Mouse (Mus musculus): ENCODE measurements around the gene Ccnl1. TPM values are rescaled to one million over a fixed set of nuclear protein-coding genes. Genes with fewer than 3 reads are reported as not detected.

The Ccnl1 gene
- polyA plus RNA-seq, 1 experiment from 2014 or later = 85.9 TPM

GRCm38 (mm10) chr3:65928614-65929272 lies 29.3 kb downstream of the Ccnl1 start:
- Histone ChIP-seq H3K4me1 (peaks cover 23% of the 10 kb centered on the region), H3K36me3 (no peaks in the 10 kb centered on the region), H3K27ac (peak overlapping the region; percentile 86), H3K4me3 (peak overlapping the region; percentile 51), H3K9me3 (no peaks in the 10 kb centered on the region), H3K27me3 (ENCODE audit: insufficient read depth, poor library complexity, severe bottlenecking) (no peaks in the 10 kb centered on the region)
- DNase-seq (ENCODE audit: low spot score) = peak; percentile 58
- 42% methylated on average over 4 of the region's 4 CpGs for WGBS

GRCm38 (mm10) chr3:65927685-65928084 lies 30.4 kb downstream of the Ccnl1 start:
- Histone ChIP-seq H3K4me1 (peaks cover 23% of the 10 kb centered on the region), H3K27me3 (ENCODE audit: insufficient read depth, poor library complexity, severe bottlenecking) (no peaks in the 10 kb centered on the region), H3K36me3 (no peaks in the 10 kb centered on the region), H3K9me3 (no peaks in the 10 kb centered on the region), H3K4me3 (no peak overlapping the region), H3K27ac (peak overlapping the region; percentile 23; the same call in 1 of the 2 replicates)
- DNase-seq (ENCODE audit: low spot score) = peak; percentile 79
- WGBS = 61% methylated on average over 7 of the region's 7 CpGs

- Histone ChIP-seq H3K36me3 (no peaks in the 10 kb centered on the region), H3K4me3 (no peak overlapping the region), H3K4me1 (peaks cover 23% of the 10 kb centered on the region), H3K27me3 (ENCODE audit: insufficient read depth, poor library complexity, severe bottlenecking) (no peaks in the 10 kb centered on the region), H3K27ac (peak overlapping the region; percentile 23; the same call in 1 of the 2 replicates), H3K9me3 (no peaks in the 10 kb centered on the region)
- 73% methylated on average over 4 of the region's 4 CpGs for WGBS
- peak; percentile 69 for DNase-seq (ENCODE audit: low spot score)
These were observed 30.9 kb downstream of the Ccnl1 start for GRCm38 (mm10) chr3:65927101-65927501.

GRCm38 (mm10) chr3:65926426-65926825 lies 31.6 kb downstream of the Ccnl1 start:
- peak; percentile 43 for DNase-seq (ENCODE audit: low spot score)
- WGBS = 87% methylated on average over 5 of the region's 5 CpGs
- H3K4me1 ChIP-seq = peaks cover 23% of the 10 kb centered on the region
- H3K4me3 ChIP-seq = no peak overlapping the region
- no peak overlapping the region for H3K27ac ChIP-seq
- no peaks in the 10 kb centered on the region for H3K9me3 ChIP-seq
- no peaks in the 10 kb centered on the region for H3K27me3 ChIP-seq (ENCODE audit: insufficient read depth, poor library complexity, severe bottlenecking)
- H3K36me3 ChIP-seq = no peaks in the 10 kb centered on the region

- Histone ChIP-seq H3K4me3 (no peak overlapping the region), H3K9me3 (no peaks in the 10 kb centered on the region), H3K27ac (no peak overlapping the region), H3K36me3 (no peaks in the 10 kb centered on the region), H3K27me3 (ENCODE audit: insufficient read depth, poor library complexity, severe bottlenecking) (no peaks in the 10 kb centered on the region), H3K4me1 (peaks cover 21% of the 10 kb centered on the region)
- 76% methylated on average over 5 of the region's 5 CpGs for WGBS
- DNase-seq (ENCODE audit: low spot score) = no peak
These were observed 32.9 kb downstream of the Ccnl1 start for GRCm38 (mm10) chr3:65925058-65925740.

GRCm38 (mm10) chr3:65922420-65922819 lies 35.6 kb downstream of the Ccnl1 start:
- no peaks in the 10 kb centered on the region; the same call in 1 of the 2 replicates for H3K4me1 ChIP-seq
- peak; percentile 72 for DNase-seq (ENCODE audit: low spot score)
- no peak overlapping the region for H3K4me3 ChIP-seq
- no peaks in the 10 kb centered on the region for H3K27me3 ChIP-seq (ENCODE audit: insufficient read depth, poor library complexity, severe bottlenecking)
- no peaks in the 10 kb centered on the region for H3K36me3 ChIP-seq
- H3K9me3 ChIP-seq = no peaks in the 10 kb centered on the region
- H3K27ac ChIP-seq = no peak overlapping the region
- WGBS = 68% methylated on average over 6 of the region's 6 CpGs

- WGBS = 84% methylated on average over 1 of the region's 1 CpGs
- Histone ChIP-seq H3K36me3 (no peaks in the 10 kb centered on the region), H3K4me3 (no peak overlapping the region), H3K27ac (no peak overlapping the region), H3K27me3 (ENCODE audit: insufficient read depth, poor library complexity, severe bottlenecking) (no peaks in the 10 kb centered on the region), H3K4me1 (no peaks in the 10 kb centered on the region), H3K9me3 (no peaks in the 10 kb centered on the region)
- DNase-seq (ENCODE audit: low spot score) = no peak
These were observed 36.4 kb downstream of the Ccnl1 start for GRCm38 (mm10) chr3:65921671-65922070.

- DNase-seq (ENCODE audit: low spot score) = no peak
- no peaks in the 10 kb centered on the region for H3K36me3 ChIP-seq
- H3K4me1 ChIP-seq = no peaks in the 10 kb centered on the region
- 91% methylated on average over 2 of the region's 2 CpGs for WGBS
- H3K27ac ChIP-seq = no peak overlapping the region
- H3K27me3 ChIP-seq (ENCODE audit: insufficient read depth, poor library complexity, severe bottlenecking) = no peaks in the 10 kb centered on the region
- no peaks in the 10 kb centered on the region for H3K9me3 ChIP-seq
- H3K4me3 ChIP-seq = no peak overlapping the region
These were observed 39.0 kb downstream of the Ccnl1 start for GRCm38 (mm10) chr3:65919016-65919415.

GRCm38 (mm10) chr3:65912928-65913327 lies 45.1 kb downstream of the Ccnl1 start:
- H3K27me3 ChIP-seq (ENCODE audit: insufficient read depth, poor library complexity, severe bottlenecking) = no peaks in the 10 kb centered on the region
- H3K4me1 ChIP-seq = 0 out of 2 replicates have a peak, but pooled peaks cover 4% of the 10 kb centered on the region
- no peaks in the 10 kb centered on the region for H3K36me3 ChIP-seq
- H3K4me3 ChIP-seq = no peak overlapping the region
- DNase-seq (ENCODE audit: low spot score) = peak; percentile 48
- 67% methylated on average over 4 of the region's 4 CpGs for WGBS
- H3K27ac ChIP-seq = no peak overlapping the region
- no peaks in the 10 kb centered on the region for H3K9me3 ChIP-seq

- Histone ChIP-seq H3K36me3 (no peaks in the 10 kb centered on the region), H3K9me3 (no peaks in the 10 kb centered on the region), H3K4me1 (0 out of 2 replicates have a peak, but pooled peaks cover 4% of the 10 kb centered on the region), H3K27ac (no peak overlapping the region), H3K4me3 (no peak overlapping the region), H3K27me3 (ENCODE audit: insufficient read depth, poor library complexity, severe bottlenecking) (no peaks in the 10 kb centered on the region)
- 71% methylated on average over 11 of the region's 11 CpGs for WGBS
- DNase-seq (ENCODE audit: low spot score) = no peak
These were observed 45.8 kb downstream of the Ccnl1 start for GRCm38 (mm10) chr3:65912217-65912616.

- Histone ChIP-seq H3K4me3 (no peak overlapping the region), H3K36me3 (no peaks in the 10 kb centered on the region), H3K9me3 (no peaks in the 10 kb centered on the region), H3K27me3 (ENCODE audit: insufficient read depth, poor library complexity, severe bottlenecking) (no peaks in the 10 kb centered on the region), H3K4me1 (peaks cover 6% of the 10 kb centered on the region; the same call in 1 of the 2 replicates), H3K27ac (no peak overlapping the region)
- peak; percentile 25 for DNase-seq (ENCODE audit: low spot score)
- 82% methylated on average over 3 of the region's 3 CpGs for WGBS
These were observed 46.8 kb downstream of the Ccnl1 start for GRCm38 (mm10) chr3:65911265-65911664.

- Histone ChIP-seq H3K4me3 (no peak overlapping the region), H3K27me3 (ENCODE audit: insufficient read depth, poor library complexity, severe bottlenecking) (no peaks in the 10 kb centered on the region), H3K9me3 (no peaks in the 10 kb centered on the region), H3K36me3 (no peaks in the 10 kb centered on the region), H3K4me1 (peaks cover 19% of the 10 kb centered on the region), H3K27ac (no peak overlapping the region; the same call in 1 of the 2 replicates)
- DNase-seq (ENCODE audit: low spot score) = no peak
- 93% methylated on average over 2 of the region's 2 CpGs for WGBS
These were observed 48.6 kb downstream of the Ccnl1 start for GRCm38 (mm10) chr3:65909454-65909853.

- no peak overlapping the region for H3K4me3 ChIP-seq
- H3K27ac ChIP-seq = no peak overlapping the region
- no peak for DNase-seq (ENCODE audit: low spot score)
- no peaks in the 10 kb centered on the region for H3K27me3 ChIP-seq (ENCODE audit: insufficient read depth, poor library complexity, severe bottlenecking)
- no peaks in the 10 kb centered on the region for H3K9me3 ChIP-seq
- WGBS = 90% methylated on average over 4 of the region's 4 CpGs
- no peaks in the 10 kb centered on the region for H3K36me3 ChIP-seq
- peaks cover 28% of the 10 kb centered on the region for H3K4me1 ChIP-seq
These were observed 50.5 kb downstream of the Ccnl1 start for GRCm38 (mm10) chr3:65907536-65907935.

Measured in heart, embryonic 10.5 days (tissue).